Mouse (Mus musculus) kidney, embryonic 16.5 days (tissue): ENCODE measurements around the gene Ihh. TPM values are rescaled to one million over a fixed set of nuclear protein-coding genes. Genes with fewer than 3 reads are reported as not detected.

Experiments used
- ATAC-seq: fragments of 200-750 bp; cut with Nextera tagmentation; 2 replicates; pipeline ENCODE4 v1.8.0; 2017; ENCODE audit warnings: moderate TSS enrichment; ENCODE audit not compliant: low FRiP score, low TSS enrichment
- H3K27ac ChIP-seq: fragments of 300-500 bp; sonication (generic); 2 replicates; pipeline ENCODE4 v1.5.1; 2014; ENCODE audit warnings: low read length
- H3K27me3 ChIP-seq: fragments of 300-500 bp; sonication (generic); 2 replicates; pipeline ENCODE4 v1.6.1; 2014; ENCODE audit warnings: low read length, control low read depth, mixed read lengths; ENCODE audit not compliant: insufficient read depth
- H3K36me3 ChIP-seq: fragments of 300-500 bp; sonication (generic); 2 replicates; pipeline ENCODE4 v1.6.1; 2014; ENCODE audit warnings: low read length, control low read depth, mixed read lengths; ENCODE audit not compliant: insufficient read depth
- H3K4me1 ChIP-seq: fragments of 300-500 bp; sonication (generic); 2 replicates; pipeline ENCODE4 v1.6.1; 2014; ENCODE audit warnings: low read length, control low read depth, mixed read lengths; ENCODE audit not compliant: insufficient read depth
- H3K4me2 ChIP-seq: fragments of 300-500 bp; sonication (generic); replicated peaks from 2 replicates; pipeline ENCODE4 v1.6.1; 2014; ENCODE audit warnings: low read depth, low read length
- H3K4me3 ChIP-seq: fragments of 300-500 bp; sonication (generic); 2 replicates; pipeline ENCODE4 v1.5.1; 2014; ENCODE audit warnings: mild to moderate bottlenecking, low read length
- H3K9ac ChIP-seq: fragments of 300-500 bp; sonication (generic); replicated peaks from 2 replicates; pipeline ENCODE4 v1.6.1; 2014; ENCODE audit warnings: low read length
- H3K9me3 ChIP-seq: fragments of 300-500 bp; sonication (generic); 2 replicates; pipeline ENCODE4 v1.6.1; 2016; ENCODE audit warnings: low read length, control low read depth
- WGBS: fragments of 180-500 bp; shearing (Covaris S2); extraction: QIAGEN DNeasy Blood & Tissue Kit; methylation state at CpG from one replicate; pipeline ENCODE4 v1.1.7; 2014; 5-methylcytosine and 5-hydroxymethylcytosine counted together
- polyA plus RNA-seq: library from polyadenylated mRNA; unstranded; fragments of >200 nt; fragmentation: Nextera tagmentation; extraction: Ambion mirVana; gene quantifications from 2 replicates; pipeline ENCODE4 v1.2.1, GENCODE M21; 2015

Ihh gene
- polyA plus RNA-seq: 2.4 and 3.4 TPM in 2 replicates

DNA sequence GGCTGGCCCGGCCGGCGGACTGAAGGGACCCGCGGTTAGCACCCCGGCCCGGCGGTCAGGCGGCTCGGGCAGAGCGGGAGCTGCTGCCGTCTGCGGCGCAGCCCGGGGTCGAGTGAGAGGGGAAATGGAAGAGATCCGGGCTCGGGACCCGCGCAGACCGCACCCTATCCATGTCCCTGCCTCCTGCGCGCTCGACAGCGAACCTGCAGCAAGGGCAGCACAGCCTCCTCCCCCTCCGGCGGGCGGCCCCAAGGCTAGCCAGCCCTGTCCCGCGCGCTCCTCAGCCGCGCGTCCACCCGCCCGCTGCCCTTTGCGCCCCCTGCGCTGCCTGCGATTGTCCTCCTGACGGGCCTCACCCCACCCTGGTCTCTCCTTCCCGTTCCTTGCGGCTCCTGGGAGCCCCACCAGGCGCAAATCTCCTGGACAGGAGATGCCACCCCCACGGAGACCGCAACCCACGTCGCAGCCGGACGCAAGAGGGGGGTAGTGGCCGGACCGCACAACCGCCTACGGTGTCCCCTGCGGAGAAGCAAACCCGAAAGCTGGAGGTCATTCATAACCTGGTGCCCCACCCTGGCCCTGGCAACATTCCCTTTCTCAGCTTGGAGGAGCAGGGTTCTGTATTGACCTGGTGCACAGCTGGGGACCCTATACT is at the start of gene Ihh:
Gene Ihh (minus strand): TSS at position 117 of the 655 bp plus-strand sequence.
- Histone ChIP-seq H3K4me3 (peak within 1 kb of the TSS; percentile 47), H3K9ac (peak within 1 kb of the TSS; percentile 56), H3K4me2 (peak within 1 kb of the TSS; percentile 69), H3K27me3 (peaks cover 91% of the 10 kb centered on the region), H3K4me1 (peaks cover 38% of the 10 kb centered on the region), H3K9me3 (no peaks in the 10 kb centered on the region), H3K36me3 (no peaks in the 10 kb centered on the region), H3K27ac (no peak within 1 kb of the TSS)
- WGBS: 1% methylated on average over 52 of the region's 55 CpGs
- ATAC-seq: peak; percentile 29; the same call in 1 of the 2 replicates

- WGBS: 65% methylated on average over 6 of the region's 6 CpGs
- no peaks in the 10 kb centered on the region for H3K9me3 ChIP-seq
- no peak overlapping the region for H3K4me3 ChIP-seq
- H3K4me2 ChIP-seq: no peak overlapping the region
- H3K4me1 ChIP-seq: no peaks in the 10 kb centered on the region
- no peak for ATAC-seq
- H3K27me3 ChIP-seq: no peaks in the 10 kb centered on the region
- H3K36me3 ChIP-seq: no peaks in the 10 kb centered on the region
- no peak overlapping the region for H3K27ac ChIP-seq
- no peak overlapping the region for H3K9ac ChIP-seq
These were observed 49.7 kb upstream of the Ihh start for GRCm38 (mm10) chr1:75001183-75001582.

DNA sequence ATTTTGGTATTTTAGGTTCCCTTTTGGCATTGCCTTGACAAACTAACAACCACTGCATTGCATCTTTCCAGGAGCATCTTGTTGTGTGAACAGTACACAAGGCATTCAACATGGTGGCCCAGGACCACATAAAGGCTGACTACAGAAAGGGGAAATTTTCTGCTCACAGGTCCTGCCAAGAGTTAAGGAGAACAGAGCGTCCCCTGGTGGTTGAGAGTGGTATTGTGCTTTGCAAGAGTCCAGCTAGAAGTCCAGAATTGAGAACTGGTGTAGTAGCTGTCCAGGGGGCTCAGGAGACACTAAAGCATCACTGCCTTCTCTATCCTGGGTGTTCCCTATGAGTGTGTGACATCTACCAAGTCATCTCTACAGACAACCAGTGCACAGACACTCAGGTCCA is 49.0 kb upstream of the Ihh start:
- no peak overlapping the region for H3K4me2 ChIP-seq
- 0% methylated on average over 1 of the region's 1 CpGs for WGBS
- H3K9ac ChIP-seq: no peak overlapping the region
- no peak for ATAC-seq
- no peaks in the 10 kb centered on the region for H3K9me3 ChIP-seq
- no peak overlapping the region for H3K27ac ChIP-seq
- H3K4me1 ChIP-seq: no peaks in the 10 kb centered on the region
- no peak overlapping the region for H3K4me3 ChIP-seq
- H3K27me3 ChIP-seq: no peaks in the 10 kb centered on the region
- no peaks in the 10 kb centered on the region for H3K36me3 ChIP-seq

- Histone ChIP-seq H3K27me3 (no peaks in the 10 kb centered on the region), H3K4me3 (no peak overlapping the region), H3K36me3 (no peaks in the 10 kb centered on the region), H3K4me1 (no peaks in the 10 kb centered on the region), H3K9ac (no peak overlapping the region), H3K4me2 (no peak overlapping the region), H3K9me3 (no peaks in the 10 kb centered on the region), H3K27ac (no peak overlapping the region)
- no peak for ATAC-seq
- WGBS: 85% methylated on average over 5 of the region's 5 CpGs
These were observed 47.7 kb upstream of the Ihh start for GRCm38 (mm10) chr1:74999173-74999572.

DNA sequence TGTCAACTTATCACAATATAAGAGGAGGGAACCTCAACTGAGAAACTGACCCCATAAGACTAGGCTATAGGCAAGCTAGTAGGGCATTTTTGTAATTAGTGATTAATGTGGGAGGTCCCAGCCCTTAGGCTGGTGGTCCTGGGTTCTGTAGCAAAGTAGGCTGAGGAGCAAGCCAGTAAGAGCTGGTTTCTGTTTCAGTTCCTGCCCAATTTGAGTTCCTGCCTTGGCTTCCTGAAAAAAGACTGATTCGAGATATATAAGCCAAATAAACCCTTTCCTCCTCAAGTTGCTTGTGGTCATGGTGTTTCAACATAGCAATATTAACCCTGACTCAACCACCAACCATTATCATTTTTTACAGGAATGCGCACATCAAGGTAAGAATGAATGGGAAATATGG is 45.8 kb upstream of the Ihh start:
- WGBS: 81% methylated on average over 2 of the region's 2 CpGs
- H3K4me1 ChIP-seq: no peaks in the 10 kb centered on the region
- no peak overlapping the region for H3K27ac ChIP-seq
- H3K4me2 ChIP-seq: no peak overlapping the region
- H3K36me3 ChIP-seq: no peaks in the 10 kb centered on the region
- H3K27me3 ChIP-seq: no peaks in the 10 kb centered on the region
- no peaks in the 10 kb centered on the region for H3K9me3 ChIP-seq
- no peak overlapping the region for H3K9ac ChIP-seq
- no peak for ATAC-seq
- no peak overlapping the region for H3K4me3 ChIP-seq

GRCm38 (mm10) chr1:74977001-74977400 is 25.5 kb upstream of the Ihh start:
- WGBS: 68% methylated on average over 8 of the region's 8 CpGs

DNA sequence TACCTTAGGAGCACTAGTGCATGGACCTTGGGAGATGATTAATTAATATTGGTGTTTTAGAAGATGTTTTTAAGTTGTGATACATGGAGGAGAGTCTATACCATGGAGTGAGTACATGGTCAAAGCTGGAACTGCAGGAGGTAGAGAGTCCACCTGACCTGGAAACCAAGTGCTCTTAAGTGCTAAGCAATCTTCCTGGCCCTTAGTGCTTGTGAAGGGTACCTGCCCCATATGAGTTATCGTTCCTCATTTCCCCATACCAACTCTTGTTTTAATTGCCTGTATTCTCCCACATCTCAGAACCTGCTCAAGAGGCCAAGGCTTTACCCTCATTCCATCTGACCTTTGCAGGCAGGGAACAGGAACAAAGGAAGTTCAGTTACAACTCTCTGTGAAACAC is 24.5 kb upstream of the Ihh start:
- 89% methylated on average over 1 of the region's 1 CpGs for WGBS
- no peaks in the 10 kb centered on the region for H3K27me3 ChIP-seq

More at GRCm38 (mm10) chr1:74977001-74977400, 25.5 kb upstream of the Ihh start:
- no peak overlapping the region for H3K9ac ChIP-seq
- no peaks in the 10 kb centered on the region for H3K36me3 ChIP-seq
- H3K27ac ChIP-seq: no peak overlapping the region
- no peak overlapping the region for H3K4me3 ChIP-seq
- no peak overlapping the region for H3K4me2 ChIP-seq
- H3K4me1 ChIP-seq: peaks cover 6% of the 10 kb centered on the region; the same call in 1 of the 2 replicates
- no peaks in the 10 kb centered on the region for H3K27me3 ChIP-seq
- no peaks in the 10 kb centered on the region for H3K9me3 ChIP-seq
- ATAC-seq: no peak

GRCm38 (mm10) chr1:74973590-74973989 is 22.1 kb upstream of the Ihh start:
- Histone ChIP-seq H3K27ac (no peak overlapping the region), H3K27me3 (no peaks in the 10 kb centered on the region), H3K4me3 (no peak overlapping the region), H3K36me3 (no peaks in the 10 kb centered on the region), H3K9ac (no peak overlapping the region), H3K9me3 (no peaks in the 10 kb centered on the region), H3K4me2 (no peak overlapping the region), H3K4me1 (peaks cover 6% of the 10 kb centered on the region; the same call in 1 of the 2 replicates)
- 82% methylated on average over 6 of the region's 6 CpGs for WGBS
- no peak for ATAC-seq

More for the DNA sequence above, 24.5 kb upstream of the Ihh start:
- peaks cover 6% of the 10 kb centered on the region; the same call in 1 of the 2 replicates for H3K4me1 ChIP-seq
- ATAC-seq: no peak
- H3K4me2 ChIP-seq: no peak overlapping the region
- H3K9me3 ChIP-seq: no peaks in the 10 kb centered on the region
- no peak overlapping the region for H3K9ac ChIP-seq
- no peaks in the 10 kb centered on the region for H3K36me3 ChIP-seq
- no peak overlapping the region for H3K27ac ChIP-seq
- no peak overlapping the region for H3K4me3 ChIP-seq

- peak overlapping the region; percentile 17 for H3K27ac ChIP-seq
- H3K4me1 ChIP-seq: no peaks in the 10 kb centered on the region
- 30% methylated on average over 4 of the region's 4 CpGs for WGBS
- no peaks in the 10 kb centered on the region for H3K9me3 ChIP-seq
- H3K9ac ChIP-seq: no peak overlapping the region
- no peaks in the 10 kb centered on the region for H3K27me3 ChIP-seq
- H3K4me3 ChIP-seq: no peak overlapping the region
- no peak overlapping the region for H3K4me2 ChIP-seq
- peak; percentile 89 for ATAC-seq
- H3K36me3 ChIP-seq: no peaks in the 10 kb centered on the region
These were observed 20.0 kb upstream of the Ihh start for GRCm38 (mm10) chr1:74971353-74972050.

DNA sequence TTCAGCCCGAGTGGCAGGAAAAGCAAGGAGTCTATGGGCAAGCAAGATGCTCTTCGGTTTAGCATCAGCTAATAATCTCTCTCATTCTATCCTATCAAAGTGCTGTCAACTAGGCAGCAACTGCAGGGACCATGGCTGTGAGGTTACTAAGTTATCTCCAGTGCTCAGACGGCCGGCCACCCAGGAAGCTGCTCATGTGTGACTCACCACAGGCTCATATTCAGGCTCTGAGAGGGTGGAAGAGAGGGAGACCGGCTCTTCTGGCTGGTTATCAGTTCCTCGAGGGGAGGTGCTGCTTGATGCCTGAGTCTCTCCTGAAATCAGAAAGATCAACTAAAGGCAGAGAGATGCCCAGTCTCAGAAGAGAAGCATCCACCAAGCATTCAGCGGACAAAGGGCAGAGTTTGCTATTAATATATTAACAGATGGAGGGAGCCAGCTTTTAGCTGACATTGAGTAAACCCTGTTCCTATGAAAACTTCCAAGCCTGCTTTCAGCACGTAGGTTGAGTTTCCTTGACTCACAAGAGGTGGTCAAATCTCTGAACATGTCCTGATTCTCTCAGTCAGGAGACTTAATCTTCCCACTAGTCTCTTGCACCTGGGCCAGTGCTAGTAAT is 16.6 kb upstream of the Ihh start:
- WGBS: 38% methylated on average over 8 of the region's 8 CpGs
- Histone ChIP-seq H3K9me3 (no peaks in the 10 kb centered on the region), H3K4me2 (no peak overlapping the region), H3K36me3 (no peaks in the 10 kb centered on the region), H3K4me1 (peaks cover 7% of the 10 kb centered on the region), H3K9ac (no peak overlapping the region), H3K27ac (peak overlapping the region; percentile 57), H3K4me3 (no peak overlapping the region), H3K27me3 (no peaks in the 10 kb centered on the region)
- no peak for ATAC-seq
